Mouse (Mus musculus): Measurements from ENCODE around the gene Batf.

- TF ChIP-seq EP300 (IDR thresholded peaks at IDR 0.05; ENCODE audit: low read depth): no peak
- TF ChIP-seq CTCF (IDR thresholded peaks at IDR 0.05; ENCODE audit: low read depth): no peak
Measured at GRCm38 (mm10) chr12:85753223-85753622, 66.8 kb downstream of the Batf start.

All from liver, embryonic 14.5 days (tissue).